Mouse (Mus musculus) embryonic facial prominence, embryonic 10.5 days (tissue): ENCODE results near the gene Bpi. TPM values are rescaled to one million over a fixed set of nuclear protein-coding genes. Genes with fewer than 3 reads are reported as not detected.
A peak's percentile ranks its signal among the peaks of the same experiment; 100 is the strongest.

Experiments used
- DNase-seq: peaks from one replicate; pipeline ENCODE4 v3.0.0-alpha.2; 2017; ENCODE audit warnings: low spot score
- H3K27ac ChIP-seq: fragments of 300-500 bp; sonication (generic); replicated peaks from 2 replicates; pipeline ENCODE4 v1.5.1; 2016; ENCODE audit warnings: mild to moderate bottlenecking
- H3K27me3 ChIP-seq: fragments of 300-500 bp; sonication (generic); replicated peaks from 2 replicates; pipeline ENCODE4 v1.6.1; 2016; ENCODE audit warnings: low read depth, mild to moderate bottlenecking; ENCODE audit not compliant: poor library complexity, severe bottlenecking
- H3K36me3 ChIP-seq: fragments of 300-500 bp; sonication (generic); replicated peaks from 2 replicates; pipeline ENCODE4 v1.6.1; 2016; ENCODE audit warnings: mild to moderate bottlenecking, moderate library complexity
- H3K4me1 ChIP-seq: fragments of 300-500 bp; sonication (generic); 2 replicates; pipeline ENCODE4 v1.6.1; 2016
- H3K4me3 ChIP-seq: fragments of 300-500 bp; sonication (generic); 2 replicates; pipeline ENCODE4 v1.5.1; 2016; ENCODE audit warnings: mild to moderate bottlenecking, moderate library complexity
- H3K9me3 ChIP-seq: fragments of 300-500 bp; sonication (generic); 2 replicates; pipeline ENCODE4 v1.6.1; 2016; ENCODE audit warnings: mild to moderate bottlenecking
- WGBS: fragments of 180-500 bp; shearing (Covaris S2); methylation state at CpG from one replicate; pipeline ENCODE4 v1.1.7; 2016; 5-methylcytosine and 5-hydroxymethylcytosine counted together
- polyA plus RNA-seq: library from polyadenylated mRNA; unstranded; fragments of >200 nt; fragmentation: Nextera tagmentation; extraction: Ambion mirVana; gene quantifications from 2 replicates; pipeline ENCODE4 v1.2.1, GENCODE M21; 2016

The Bpi gene
- polyA plus RNA-seq, 1 experiment from 2014 or later, result not detected

- WGBS, result under 1% methylated on average over 50 of the region's 55 CpGs
- Histone ChIP-seq H3K36me3 (no peaks in the 10 kb centered on the region), H3K27ac (peak within 1 kb of the TSS; percentile 81), H3K9me3 (no peaks in the 10 kb centered on the region), H3K27me3 (peaks cover 47% of the 10 kb centered on the region), H3K4me1 (peaks cover 31% of the 10 kb centered on the region), H3K4me3 (peak within 1 kb of the TSS; percentile 66)
- DNase-seq, result peak; percentile 75
Measured at GRCm38 (mm10) chr2:158228670-158229502, 29.0 kb upstream of the Bpi start, which contains the start of gene D630003M21Rik. Gene D630003M21Rik (minus strand): TSS chr2:158229222.

GRCm38 (mm10) chr2:158229503-158229892 is 28.4 kb upstream of the Bpi start:
- no peaks in the 10 kb centered on the region for H3K36me3 ChIP-seq
- H3K27me3 ChIP-seq, result peaks cover 47% of the 10 kb centered on the region
- peak overlapping the region; percentile 81 for H3K27ac ChIP-seq
- peak overlapping the region; percentile 66 for H3K4me3 ChIP-seq
- no peak for DNase-seq
- H3K4me1 ChIP-seq, result peaks cover 31% of the 10 kb centered on the region
- no peaks in the 10 kb centered on the region for H3K9me3 ChIP-seq
- WGBS, result 20% methylated on average over 7 of the region's 7 CpGs

GRCm38 (mm10) chr2:158230617-158231016 is 27.3 kb upstream of the Bpi start:
- H3K4me1 ChIP-seq, result peaks cover 31% of the 10 kb centered on the region
- peaks cover 47% of the 10 kb centered on the region for H3K27me3 ChIP-seq
- H3K36me3 ChIP-seq, result no peaks in the 10 kb centered on the region
- WGBS, result 30% methylated on average over 6 of the region's 6 CpGs
- H3K9me3 ChIP-seq, result no peaks in the 10 kb centered on the region
- H3K4me3 ChIP-seq, result no peak overlapping the region
- H3K27ac ChIP-seq, result no peak overlapping the region
- DNase-seq, result no peak

GRCm38 (mm10) chr2:158231071-158231470 is 26.8 kb upstream of the Bpi start:
- 32% methylated on average over 5 of the region's 5 CpGs for WGBS
- H3K4me1 ChIP-seq, result peaks cover 31% of the 10 kb centered on the region
- DNase-seq, result peak; percentile 38
- peaks cover 47% of the 10 kb centered on the region for H3K27me3 ChIP-seq
- H3K36me3 ChIP-seq, result no peaks in the 10 kb centered on the region
- H3K4me3 ChIP-seq, result no peak overlapping the region
- no peaks in the 10 kb centered on the region for H3K9me3 ChIP-seq
- H3K27ac ChIP-seq, result no peak overlapping the region

GRCm38 (mm10) chr2:158232414-158232813 is 25.5 kb upstream of the Bpi start:
- Histone ChIP-seq H3K36me3 (no peaks in the 10 kb centered on the region), H3K4me3 (no peak overlapping the region), H3K4me1 (peaks cover 31% of the 10 kb centered on the region), H3K9me3 (no peaks in the 10 kb centered on the region), H3K27ac (no peak overlapping the region), H3K27me3 (peaks cover 38% of the 10 kb centered on the region)
- no peak for DNase-seq
- WGBS, result 63% methylated on average over 3 of the region's 3 CpGs

- Histone ChIP-seq H3K36me3 (no peaks in the 10 kb centered on the region), H3K27ac (no peak overlapping the region), H3K4me3 (no peak overlapping the region), H3K9me3 (no peaks in the 10 kb centered on the region), H3K4me1 (peaks cover 28% of the 10 kb centered on the region), H3K27me3 (peaks cover 31% of the 10 kb centered on the region)
- no peak for DNase-seq
- WGBS, result 80% methylated on average over 3 of the region's 3 CpGs
Measured at GRCm38 (mm10) chr2:158233106-158233505, 24.8 kb upstream of the Bpi start.

- Histone ChIP-seq H3K36me3 (no peaks in the 10 kb centered on the region), H3K27me3 (no peaks in the 10 kb centered on the region), H3K9me3 (no peaks in the 10 kb centered on the region), H3K4me3 (no peak overlapping the region), H3K27ac (no peak overlapping the region), H3K4me1 (no peaks in the 10 kb centered on the region)
- DNase-seq, result no peak
Measured at GRCm38 (mm10) chr2:158236698-158237097, 21.2 kb upstream of the Bpi start.

- H3K4me1 ChIP-seq, result no peaks in the 10 kb centered on the region
- no peaks in the 10 kb centered on the region for H3K36me3 ChIP-seq
- H3K27me3 ChIP-seq, result no peaks in the 10 kb centered on the region
- no peak for DNase-seq
- 90% methylated on average over 5 of the region's 5 CpGs for WGBS
- H3K27ac ChIP-seq, result no peak overlapping the region
- H3K4me3 ChIP-seq, result no peak overlapping the region
- H3K9me3 ChIP-seq, result no peaks in the 10 kb centered on the region
Measured at GRCm38 (mm10) chr2:158238101-158238500, 19.8 kb upstream of the Bpi start.

GRCm38 (mm10) chr2:158241126-158241738 is 16.7 kb upstream of the Bpi start:
- Histone ChIP-seq H3K4me1 (peaks cover 4% of the 10 kb centered on the region; the same call in 1 of the 2 replicates), H3K36me3 (no peaks in the 10 kb centered on the region), H3K4me3 (no peak overlapping the region), H3K9me3 (no peaks in the 10 kb centered on the region), H3K27me3 (no peaks in the 10 kb centered on the region), H3K27ac (no peak overlapping the region)
- 75% methylated on average over 5 of the region's 5 CpGs for WGBS
- no peak for DNase-seq

- no peaks in the 10 kb centered on the region for H3K36me3 ChIP-seq
- H3K4me3 ChIP-seq, result no peak overlapping the region
- WGBS, result 90% methylated on average over 18 of the region's 18 CpGs
- no peaks in the 10 kb centered on the region for H3K9me3 ChIP-seq
- no peak for DNase-seq
- H3K27me3 ChIP-seq, result no peaks in the 10 kb centered on the region
- H3K4me1 ChIP-seq, result peaks cover 4% of the 10 kb centered on the region; the same call in 1 of the 2 replicates
- H3K27ac ChIP-seq, result no peak overlapping the region
Measured at GRCm38 (mm10) chr2:158242170-158242896, 15.6 kb upstream of the Bpi start.

GRCm38 (mm10) chr2:158243129-158243870 is 14.6 kb upstream of the Bpi start:
- Histone ChIP-seq H3K4me1 (peaks cover 4% of the 10 kb centered on the region; the same call in 1 of the 2 replicates), H3K27ac (no peak overlapping the region), H3K4me3 (no peak overlapping the region), H3K9me3 (no peaks in the 10 kb centered on the region), H3K36me3 (no peaks in the 10 kb centered on the region), H3K27me3 (no peaks in the 10 kb centered on the region)
- WGBS, result 75% methylated on average over 18 of the region's 18 CpGs
- DNase-seq, result no peak
